Mouse (Mus musculus) mouse embryonic stem cell (cell line): ENCODE results near the gene Tnnt1.

Experiments used
- in situ Hi-C, 2 experiments: fragments of 300-500 bp; cut with MboI; formaldehyde crosslinking; loops; 1 replicate in 1 of 2; 3 replicates in 1 of 2; pipeline ENCODE4 v1.14.3; 2019 to 2020; ENCODE audit warnings: low sequenced_read_pairs in 2 of 2, low pct_unique_long_range_greater_than_20kb in 1 of 2, mixed read lengths in 1 of 2; ENCODE audit not compliant: unreplicated experiment in 1 of 2

Tnnt1 gene

GRCm38 (mm10) chr7:4523205-4524130 is 7.3 kb upstream of the Tnnt1 start:
- in situ Hi-C loops: no loop called here

- in situ Hi-C loops: no loop called here
Measured at GRCm38 (mm10) chr7:4522292-4522691, 6.1 kb upstream of the Tnnt1 start.

GRCm38 (mm10) chr7:4521231-4522003 is 5.2 kb upstream of the Tnnt1 start:
- in situ Hi-C loops: no loop called here

GRCm38 (mm10) chr7:4518487-4518886 is 2.3 kb upstream of the Tnnt1 start:
- in situ Hi-C loops: loop anchor here in 1 of 2 experiments (10.0 kb wide), 1 partner anchor 394 kb away; no protein-coding TSS in a partner anchor

- in situ Hi-C loops: loop anchor here in 1 of 2 experiments (10.0 kb wide), 1 partner anchor 391 kb away; no protein-coding TSS in a partner anchor
Measured at GRCm38 (mm10) chr7:4515853-4516252, 329 bp downstream of the Tnnt1 start.

DNA sequence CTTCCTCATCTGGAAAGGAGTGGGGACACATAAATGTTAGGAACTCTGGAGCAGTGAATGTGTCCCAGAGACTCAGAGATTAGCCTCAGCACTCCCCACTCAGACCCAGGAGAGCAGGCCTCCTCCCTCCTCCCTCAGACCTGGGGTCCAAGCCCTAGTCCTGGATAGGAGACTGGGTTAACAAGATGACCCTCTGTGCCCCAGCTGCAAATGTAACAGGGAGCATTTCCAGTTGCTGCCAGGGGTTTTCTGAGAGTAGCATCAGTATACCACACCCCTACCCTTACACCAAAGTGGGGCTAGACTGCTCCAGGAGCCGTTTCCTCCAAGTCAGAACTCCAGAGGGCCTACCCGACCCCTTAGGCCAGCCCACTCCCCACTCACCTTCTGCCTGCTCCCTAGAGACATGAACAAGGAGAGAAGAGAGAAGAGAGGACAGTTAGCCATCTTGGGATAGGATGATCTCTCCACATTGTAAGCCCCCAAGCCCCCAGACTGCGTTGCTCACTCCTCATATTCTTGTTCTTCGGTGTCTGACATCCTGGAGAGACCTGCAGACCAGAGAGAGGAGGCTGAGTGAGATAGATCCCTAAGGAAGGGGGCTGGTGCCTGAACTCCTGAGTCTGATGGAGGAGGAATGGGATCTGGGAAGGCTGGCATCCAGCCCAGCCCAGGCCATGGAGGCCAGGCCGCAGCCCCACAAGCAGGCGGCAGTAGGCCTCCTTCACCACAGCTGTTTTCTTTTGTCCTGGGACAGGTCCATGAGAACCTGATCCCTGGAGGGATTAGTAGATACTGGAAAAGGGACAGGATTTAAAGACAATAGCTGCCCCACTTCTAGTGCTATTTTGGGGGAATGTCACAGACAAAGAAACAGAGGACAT is 2.1 kb downstream of the Tnnt1 start:
- in situ Hi-C loops: loop anchor here in 1 of 2 experiments (10.0 kb wide), 1 partner anchor 389 kb away; no protein-coding TSS in a partner anchor

DNA sequence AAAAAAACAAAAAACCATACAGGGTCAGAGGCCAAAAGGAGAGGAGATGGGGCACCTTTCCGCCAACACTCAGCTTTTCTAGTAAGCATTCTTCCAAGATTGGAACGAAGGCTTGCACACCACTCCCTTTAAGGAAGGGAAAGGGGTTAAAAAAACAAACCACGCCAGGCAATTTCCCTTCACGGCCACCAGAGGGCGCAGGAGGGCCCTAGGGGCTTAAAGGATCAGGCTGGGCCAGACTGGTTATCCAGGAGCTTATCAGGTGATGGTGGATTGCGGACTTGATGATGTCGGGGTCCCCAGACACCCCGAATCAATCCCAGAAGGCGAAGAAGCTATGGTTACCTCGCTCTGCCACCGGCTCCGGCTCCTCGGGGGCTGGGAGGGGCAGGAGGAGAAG is 2.9 kb downstream of the Tnnt1 start:
- in situ Hi-C loops: loop anchor here in 1 of 2 experiments (10.0 kb wide), 1 partner anchor 388 kb away; no protein-coding TSS in a partner anchor

GRCm38 (mm10) chr7:4511489-4512224 is 4.5 kb downstream of the Tnnt1 start:
- in situ Hi-C loops: loop anchor here in 1 of 2 experiments (10.0 kb wide), 1 partner anchor 387 kb away; no protein-coding TSS in a partner anchor

DNA sequence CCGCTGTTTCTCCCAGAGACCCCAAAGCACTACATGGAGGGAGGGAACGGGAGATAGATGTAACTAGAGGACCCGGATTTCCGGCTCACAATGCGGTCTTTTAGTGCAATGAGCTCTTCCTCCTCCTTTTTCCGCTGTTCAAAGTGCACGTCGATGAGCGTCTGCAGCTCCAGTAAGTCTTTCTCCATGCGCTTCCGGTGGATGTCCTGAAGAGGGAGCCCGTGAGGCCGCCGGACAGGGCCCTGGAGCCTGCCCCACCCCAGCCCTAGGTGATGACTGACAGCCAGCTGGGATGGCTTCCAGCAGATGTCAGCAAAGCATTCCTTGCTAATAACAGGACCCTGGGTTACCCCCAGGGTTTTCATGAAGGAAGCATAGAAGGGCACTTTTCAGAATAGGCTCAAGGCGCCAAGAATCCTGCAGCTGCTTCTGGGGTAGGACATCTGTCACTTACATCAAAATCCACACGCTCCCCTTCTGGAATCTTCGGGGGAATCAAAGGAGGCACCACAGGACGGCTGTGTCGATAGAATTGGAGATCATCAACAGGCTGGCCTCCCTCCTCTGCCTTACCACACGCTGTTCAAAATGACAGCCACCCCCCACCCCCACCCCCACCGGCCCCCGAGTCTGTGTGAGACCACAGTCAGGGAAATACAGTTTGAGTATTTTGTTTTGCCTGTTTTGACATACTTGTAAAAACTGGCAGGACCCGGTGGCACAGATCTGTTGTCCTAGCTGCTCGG is 6.1 kb downstream of the Tnnt1 start:
- in situ Hi-C loops: loop anchor here in 1 of 2 experiments (10.0 kb wide), 1 partner anchor 385 kb away; no protein-coding TSS in a partner anchor

GRCm38 (mm10) chr7:4508739-4509116 is 7.5 kb downstream of the Tnnt1 start:
- in situ Hi-C loops: no loop called here

- in situ Hi-C loops: no loop called here
Measured at GRCm38 (mm10) chr7:4508062-4508738, 8.0 kb downstream of the Tnnt1 start.

GRCm38 (mm10) chr7:4507220-4507619 is 9.0 kb downstream of the Tnnt1 start:
- in situ Hi-C loops: no loop called here

DNA sequence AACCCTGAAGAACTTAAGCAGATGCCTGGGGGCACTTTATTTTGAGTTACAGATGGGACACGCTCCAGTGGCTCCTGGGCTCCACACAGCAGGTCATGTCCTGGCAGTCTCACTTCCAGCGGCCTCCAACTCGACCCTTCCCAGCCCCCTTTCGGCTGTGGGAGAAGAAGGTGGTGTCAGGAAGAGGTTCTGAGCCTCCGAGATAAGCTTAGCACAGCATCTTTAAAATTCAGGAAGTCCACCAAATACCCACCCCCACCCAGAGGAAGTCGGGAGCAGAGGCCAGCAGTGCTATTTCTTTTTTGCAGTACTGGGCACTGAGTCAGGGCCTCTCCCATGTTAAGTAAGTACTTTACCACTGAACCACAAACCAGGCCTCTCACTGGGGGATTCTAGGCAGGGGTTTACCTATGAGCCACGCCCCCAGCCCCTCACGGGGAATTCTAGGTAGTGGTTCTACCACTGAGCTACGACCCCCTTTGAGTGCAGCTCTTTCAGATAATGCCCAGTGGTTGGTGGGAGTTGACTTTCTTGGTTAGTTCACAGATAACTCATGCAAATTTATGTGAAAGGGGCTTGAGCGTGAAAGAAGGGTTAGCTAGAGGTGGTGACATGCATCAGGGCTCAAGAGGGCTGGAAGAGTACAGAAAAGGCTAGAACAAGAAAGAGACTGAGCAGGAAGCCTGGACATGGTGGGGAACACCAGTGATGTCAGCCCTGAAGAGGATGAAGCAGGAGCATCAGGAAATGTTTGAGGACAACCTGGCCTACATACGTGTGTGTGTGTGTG is 11.3 kb downstream of the Tnnt1 start:
- in situ Hi-C loops: no loop called here

DNA sequence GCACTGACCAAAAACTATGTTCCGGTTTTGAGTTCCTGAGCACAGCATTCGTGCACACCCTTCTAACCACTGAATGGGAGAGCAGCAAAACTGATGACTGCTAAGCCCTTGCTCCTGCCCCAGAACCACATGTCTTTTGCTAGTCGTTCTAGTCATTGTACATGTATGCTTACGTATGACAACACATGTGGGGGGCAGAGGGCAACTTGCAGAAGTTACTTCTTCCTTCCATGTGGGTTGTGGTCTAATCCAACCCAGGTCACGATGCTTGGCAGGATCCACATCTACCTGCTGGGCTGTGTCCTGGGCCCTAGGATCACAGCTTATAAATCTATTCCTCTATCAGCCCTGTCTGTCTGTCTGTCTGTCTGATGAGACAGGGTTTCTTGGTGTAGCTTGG is 12.3 kb downstream of the Tnnt1 start:
- in situ Hi-C loops: no loop called here

DNA sequence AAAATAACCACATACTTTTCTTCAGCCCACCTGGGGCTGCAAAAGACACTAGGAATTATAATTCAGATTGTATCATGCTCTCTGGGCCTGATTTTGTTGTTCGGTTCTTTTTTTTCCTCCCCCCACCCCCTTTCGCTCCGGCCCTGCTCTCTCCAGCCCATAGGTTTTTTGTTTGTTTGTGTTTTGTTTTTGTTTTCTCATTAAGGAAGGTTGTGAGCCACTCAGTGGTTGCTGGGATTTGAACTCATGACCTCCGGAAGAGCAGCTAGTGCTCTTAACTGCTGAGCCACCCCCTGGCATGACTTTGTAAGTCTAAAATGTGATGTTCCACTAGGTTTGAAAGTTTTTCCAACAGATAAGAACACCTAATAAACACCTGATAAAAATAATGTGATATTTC is 13.1 kb downstream of the Tnnt1 start:
- in situ Hi-C loops: no loop called here
